Mouse (Mus musculus): ENCODE results near the gene Mbl1.

DNA sequence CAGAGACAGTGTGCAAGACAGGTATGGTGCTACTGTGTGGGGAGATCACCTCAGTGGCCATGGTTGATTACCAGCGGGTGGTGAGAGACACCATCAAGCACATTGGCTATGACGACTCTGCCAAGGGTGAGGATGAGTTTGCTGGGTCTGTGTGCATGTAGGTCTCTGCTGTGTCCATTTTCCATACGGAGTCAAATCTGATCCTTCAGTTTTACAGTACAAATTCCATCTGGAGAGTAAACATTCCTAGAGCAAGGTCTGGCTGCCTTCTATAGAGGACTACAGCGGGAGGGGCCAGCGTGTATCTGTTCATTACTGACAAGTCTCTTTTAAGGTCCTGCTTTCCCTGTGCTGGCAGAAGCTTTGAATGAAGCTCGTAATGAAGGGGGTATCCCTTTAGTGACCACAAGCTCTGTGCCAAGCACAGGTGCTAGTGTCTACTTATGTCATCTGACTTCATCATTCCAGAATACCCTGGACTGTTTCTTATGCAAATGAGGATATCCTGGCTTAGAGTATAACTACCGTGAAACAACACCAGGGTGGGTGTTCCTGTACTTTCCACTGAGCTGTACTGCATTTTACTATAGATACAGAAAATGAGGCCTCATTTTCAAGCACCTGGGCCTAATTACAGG lies 40.1 kb upstream of the Mbl1 start:
- no peak for TF ChIP-seq CTCF (conservative IDR thresholded peaks at IDR 0.05; ENCODE audit: low read length)
- no peak for TF ChIP-seq NANOG (IDR thresholded peaks at IDR 0.05; ENCODE audit: borderline replicate concordance, low read length)
